1 mouse cellular context compared by ENCODE assay signal in the genomic region with DNA sequence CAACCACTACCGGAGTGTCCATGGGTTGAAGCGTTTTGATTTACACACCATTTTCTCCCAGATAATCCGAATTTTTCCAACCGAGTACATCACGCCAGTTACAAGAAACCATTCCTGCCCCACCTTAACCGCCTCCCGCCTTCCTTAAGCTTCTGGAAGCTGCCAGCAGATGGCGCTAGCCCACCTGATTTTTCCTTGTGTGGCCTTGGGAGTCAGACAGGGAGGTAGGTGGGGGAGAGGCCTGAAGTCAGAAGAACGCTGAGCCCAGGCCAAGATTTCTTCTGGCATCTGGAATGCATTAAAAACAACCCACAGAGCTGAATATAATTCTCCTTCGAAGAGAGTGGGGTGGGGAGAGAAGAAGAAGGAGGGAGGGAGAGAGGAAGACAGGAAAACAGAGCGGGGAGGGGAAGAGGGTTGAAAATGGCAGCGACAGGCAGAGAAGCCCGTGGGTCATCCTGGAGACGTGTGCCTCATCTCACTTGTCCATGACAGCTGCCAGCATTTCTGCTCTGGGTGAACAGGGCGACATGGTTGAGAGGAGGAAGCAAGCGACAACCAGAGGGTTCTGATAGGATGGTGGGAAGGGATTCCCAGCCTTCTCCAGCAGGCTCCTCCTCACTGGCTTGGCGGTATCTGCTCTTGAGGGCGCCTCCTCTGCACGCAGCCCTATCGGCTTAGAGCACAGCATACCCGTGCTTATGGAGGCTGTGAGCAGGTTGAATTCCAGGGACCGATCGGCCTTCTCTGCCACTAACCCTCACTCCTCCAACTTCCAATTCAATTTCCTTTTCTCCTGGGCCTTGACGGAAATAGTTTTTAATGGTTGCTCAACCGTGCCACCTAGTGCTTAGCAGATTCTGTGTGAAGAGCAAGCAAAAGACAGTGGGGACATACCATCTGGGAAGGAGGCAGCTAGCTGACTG.
TF ChIP-seq lines count a peak whose summit lies in the region.

No protein-coding gene starts in this region.

TF ChIP-seq in CH12.LX, 34 proteins besides CTCF, POLR2A, EP300 and RAD21:
- 0 out of 2 replicates have a peak, but pooled peaks have one; percentile 7 for TF ChIP-seq BHLHE40 (IDR thresholded peaks at IDR 0.05; ENCODE audit: low read depth, low read length)
- no peak for TF ChIP-seq ETS1 (conservative IDR thresholded peaks at IDR 0.05; ENCODE audit: low read depth, low read length)
- TF ChIP-seq SMC3 (IDR thresholded peaks at IDR 0.05; ENCODE audit: low read depth, low read length), result peak; percentile 98
- TF ChIP-seq RCOR1 (conservative IDR thresholded peaks at IDR 0.05; ENCODE audit: low read depth, low read length), result no peak
- 0 out of 2 replicates have a peak, but pooled peaks have one; percentile 26 for TF ChIP-seq MXI1 (IDR thresholded peaks at IDR 0.05; ENCODE audit: low read depth, low read length)
- peak; percentile 91 for TF ChIP-seq ZC3H11A (IDR thresholded peaks at IDR 0.05; ENCODE audit: low read depth, low read length)
- 0 out of 2 replicates have a peak, but pooled peaks have one; percentile 32 for TF ChIP-seq SIN3A (IDR thresholded peaks at IDR 0.05; ENCODE audit: low read length)
- TF ChIP-seq IRF4 (IDR thresholded peaks at IDR 0.05; ENCODE audit: low read depth, low read length), result peak; percentile 38; the same call in 1 of the 2 replicates
- TF ChIP-seq NELFE (IDR thresholded peaks at IDR 0.05; ENCODE audit: low read depth, low read length), result peak; percentile 29; the same call in 1 of the 2 replicates
- peak; percentile 67; the same call in 1 of the 2 replicates for TF ChIP-seq MAZ (IDR thresholded peaks at IDR 0.05; ENCODE audit: low read depth, low read length)
